Mouse (Mus musculus): Measurements from ENCODE around the gene Wdr66.

Gene Wdr66

GRCm38 (mm10) chr5:123272927-123273326 lies 21.0 kb downstream of the Wdr66 start:
- no peak for DNase-seq

- no peak for DNase-seq
Measured at GRCm38 (mm10) chr5:123276636-123277341, 24.9 kb downstream of the Wdr66 start.

GRCm38 (mm10) chr5:123277342-123277701 lies 25.4 kb downstream of the Wdr66 start:
- DNase-seq: no peak

DNA sequence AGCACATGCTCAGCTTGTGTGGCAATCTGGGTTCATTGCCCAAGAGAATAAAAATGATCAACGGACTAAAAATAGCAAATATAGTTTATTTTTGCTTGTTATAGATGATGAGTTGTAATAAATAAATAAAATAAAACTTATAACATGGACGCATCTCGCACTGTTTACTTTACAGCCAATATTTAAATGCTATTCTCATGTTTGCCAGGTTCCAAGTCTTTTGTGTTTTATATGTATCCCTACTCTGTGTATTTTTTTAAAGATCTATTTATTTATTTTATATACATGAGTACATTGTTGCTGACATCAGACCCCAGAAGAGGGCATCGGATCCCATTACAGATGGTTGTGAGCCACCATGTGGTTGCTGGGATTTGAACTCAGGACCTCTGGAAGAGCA lies 25.8 kb downstream of the Wdr66 start:
- no peak for DNase-seq

DNA sequence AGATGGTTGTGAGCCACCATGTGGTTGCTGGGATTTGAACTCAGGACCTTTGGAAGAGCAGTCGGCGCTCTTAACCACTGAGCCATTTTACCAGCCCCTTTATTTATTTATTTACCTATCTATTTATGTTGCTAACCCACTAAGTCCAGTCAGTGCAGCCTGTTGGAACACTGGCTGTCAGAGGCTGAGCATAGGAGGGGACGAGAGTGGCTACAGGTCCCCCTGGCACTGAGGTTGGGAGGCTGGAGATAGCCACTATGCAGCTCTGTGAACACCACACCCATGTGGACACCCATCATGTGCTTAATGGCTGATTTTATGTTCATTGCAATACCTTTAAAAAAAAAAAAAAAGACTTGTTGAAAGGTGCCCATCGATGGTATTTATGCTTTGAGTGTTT lies 27.3 kb downstream of the Wdr66 start:
- no peak for DNase-seq

- no peak for DNase-seq
Measured at GRCm38 (mm10) chr5:123281336-123282136, 29.6 kb downstream of the Wdr66 start.

DNA sequence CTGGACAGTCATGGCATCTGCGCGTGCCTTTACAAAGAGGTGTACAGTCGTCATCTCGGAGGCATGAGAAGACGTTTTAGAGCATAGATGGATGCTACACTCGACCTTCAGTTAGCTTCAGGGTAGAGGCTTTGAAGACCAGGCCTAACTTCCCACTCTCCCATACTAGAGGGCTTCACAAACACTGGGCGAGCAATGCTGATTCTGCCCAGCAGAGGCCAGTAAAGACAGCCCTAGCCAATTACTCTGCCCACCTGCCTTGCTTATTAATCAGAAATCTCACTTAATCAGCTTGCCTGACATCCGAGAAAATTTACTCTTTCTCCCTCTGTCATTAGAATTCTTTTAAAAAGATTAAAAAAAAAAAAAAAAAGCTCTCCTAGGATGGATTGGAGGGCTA lies 33.3 kb downstream of the Wdr66 start:
- peak; percentile 32 to 71 for DNase-seq

DNA sequence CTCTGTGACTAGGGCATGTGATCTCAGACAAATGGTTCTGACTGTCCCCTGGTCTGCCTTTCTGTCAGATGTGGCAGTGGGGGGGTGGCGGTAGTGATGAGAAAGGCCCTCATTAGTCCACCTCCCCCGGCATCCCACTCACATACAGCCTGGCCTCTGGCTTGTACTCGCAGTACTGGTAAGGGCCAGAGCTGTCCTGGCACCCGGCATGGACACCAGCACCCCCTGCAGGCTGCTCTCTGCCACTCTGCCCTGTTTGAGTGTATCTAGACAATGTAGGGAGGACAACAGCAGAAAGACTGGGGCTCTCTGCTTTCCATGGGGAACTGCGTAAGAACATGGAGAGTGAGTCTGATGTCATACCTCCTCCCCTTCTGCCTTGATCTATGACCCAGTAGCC lies 36.2 kb downstream of the Wdr66 start:
- DNase-seq: peak in 1 of 2 experiments; percentile 29

GRCm38 (mm10) chr5:123294653-123295052 lies 42.8 kb downstream of the Wdr66 start:
- no peak for DNase-seq

DNA sequence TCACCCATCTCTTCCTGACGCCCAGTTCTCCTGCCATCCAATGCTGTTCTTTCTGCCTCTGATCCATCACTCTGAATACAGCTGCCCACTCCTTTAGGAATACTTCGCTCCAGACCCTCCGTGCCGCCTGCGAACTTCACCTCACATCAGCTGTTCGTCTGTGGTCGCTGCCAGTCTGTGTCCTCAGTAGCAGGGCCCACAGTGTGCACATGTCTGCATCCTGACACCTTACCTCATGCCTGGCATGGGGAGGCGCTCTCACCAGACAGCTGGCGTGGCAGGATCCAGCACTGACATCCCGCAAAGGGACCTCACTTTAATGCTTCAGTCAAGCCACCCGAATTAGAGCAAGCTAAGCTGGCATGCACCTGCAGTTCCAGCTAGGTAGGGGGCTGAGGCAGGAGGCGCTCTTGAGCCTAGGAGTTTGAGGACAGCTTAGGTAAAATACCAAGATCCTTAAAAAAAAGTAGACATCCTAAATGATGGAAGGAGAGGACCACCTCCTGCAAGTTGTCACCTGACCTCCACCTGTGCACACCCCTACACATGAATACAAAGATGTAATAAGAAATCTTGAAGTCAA lies 44.4 kb downstream of the Wdr66 start:
- DNase-seq: peak in 1 of 2 experiments; percentile 26

DNA sequence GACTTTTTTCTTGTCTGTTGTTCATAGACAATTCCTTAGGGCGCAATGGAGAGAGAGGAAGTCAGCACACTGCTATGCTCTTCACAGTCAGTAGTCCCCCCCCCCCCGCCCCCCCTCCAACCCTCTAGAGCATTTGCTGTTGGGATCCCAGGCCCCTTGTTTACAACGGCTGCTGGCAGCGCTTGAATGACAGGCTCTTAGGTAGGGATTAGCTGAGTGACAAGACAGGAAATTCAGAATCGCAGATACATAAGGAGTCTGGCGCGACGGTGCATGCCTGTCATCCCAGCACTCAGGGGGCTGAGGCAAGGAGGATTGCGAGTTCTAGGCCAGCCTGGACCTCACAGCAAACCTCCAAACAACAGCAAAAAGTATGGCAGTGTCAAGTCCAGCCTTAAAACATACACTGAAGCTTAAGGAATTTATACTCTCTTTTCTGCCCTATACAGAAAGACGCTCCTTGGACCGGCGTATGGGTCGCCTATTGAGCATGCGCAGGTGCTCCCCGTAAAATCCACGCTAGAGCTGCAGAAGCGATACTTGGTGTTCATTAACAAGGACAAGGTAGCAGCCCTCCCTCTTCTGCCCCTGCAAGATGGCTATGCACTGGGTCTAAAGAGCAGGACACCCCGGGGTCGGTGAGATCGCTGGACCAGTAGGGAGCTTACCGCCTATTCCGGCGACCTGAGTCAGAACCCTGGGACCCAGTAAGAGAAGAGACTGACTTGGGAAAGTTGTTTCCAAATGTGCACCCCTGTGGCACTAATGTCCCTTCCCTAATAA lies 45.3 kb downstream of the Wdr66 start:
- peak; percentile 29 to 59 for DNase-seq

DNA sequence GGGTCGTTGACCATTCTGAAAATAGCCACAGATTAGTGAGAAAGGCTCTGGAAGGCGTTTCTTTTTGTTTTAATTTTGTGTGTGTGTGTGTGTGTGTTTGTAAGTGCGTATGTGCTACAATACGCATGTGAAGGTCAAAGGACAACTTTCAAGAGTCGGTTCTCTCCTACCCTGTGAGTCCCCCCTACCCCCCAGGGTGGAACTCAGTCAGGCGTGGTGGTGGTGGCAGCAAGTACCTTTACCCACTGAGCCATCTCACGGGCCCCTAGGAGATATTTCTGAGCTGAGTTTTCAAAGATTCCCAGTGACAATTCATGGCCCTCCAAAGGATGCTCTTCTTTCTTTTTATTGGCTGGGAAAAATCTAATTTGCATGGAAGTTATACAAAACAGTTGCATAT lies 45.9 kb downstream of the Wdr66 start:
- DNase-seq: peak in 1 of 2 experiments; percentile 17

DNA sequence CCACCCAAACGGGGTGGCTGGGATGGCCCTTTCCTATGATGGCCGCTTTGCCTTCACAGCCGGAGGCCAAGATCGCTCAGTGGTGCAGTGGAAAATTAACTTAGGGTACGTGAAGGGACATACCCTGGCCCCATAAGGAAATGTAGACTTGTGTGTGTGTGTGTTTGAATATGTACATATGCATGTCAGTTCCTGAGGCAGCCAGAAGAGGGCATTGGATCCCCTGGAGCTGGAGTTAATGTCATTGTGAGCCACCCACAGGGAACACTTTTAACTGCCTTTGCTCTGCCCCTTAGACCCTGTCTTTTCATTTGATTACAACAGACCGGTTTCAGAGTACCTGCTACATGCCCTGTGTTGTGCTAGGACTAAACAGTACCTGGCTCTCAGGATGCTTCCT lies 46.6 kb downstream of the Wdr66 start:
- DNase-seq: peak in 1 of 2 experiments; percentile 52

GRCm38 (mm10) chr5:123300496-123301034 lies 48.7 kb downstream of the Wdr66 start:
- no peak for DNase-seq

DNA sequence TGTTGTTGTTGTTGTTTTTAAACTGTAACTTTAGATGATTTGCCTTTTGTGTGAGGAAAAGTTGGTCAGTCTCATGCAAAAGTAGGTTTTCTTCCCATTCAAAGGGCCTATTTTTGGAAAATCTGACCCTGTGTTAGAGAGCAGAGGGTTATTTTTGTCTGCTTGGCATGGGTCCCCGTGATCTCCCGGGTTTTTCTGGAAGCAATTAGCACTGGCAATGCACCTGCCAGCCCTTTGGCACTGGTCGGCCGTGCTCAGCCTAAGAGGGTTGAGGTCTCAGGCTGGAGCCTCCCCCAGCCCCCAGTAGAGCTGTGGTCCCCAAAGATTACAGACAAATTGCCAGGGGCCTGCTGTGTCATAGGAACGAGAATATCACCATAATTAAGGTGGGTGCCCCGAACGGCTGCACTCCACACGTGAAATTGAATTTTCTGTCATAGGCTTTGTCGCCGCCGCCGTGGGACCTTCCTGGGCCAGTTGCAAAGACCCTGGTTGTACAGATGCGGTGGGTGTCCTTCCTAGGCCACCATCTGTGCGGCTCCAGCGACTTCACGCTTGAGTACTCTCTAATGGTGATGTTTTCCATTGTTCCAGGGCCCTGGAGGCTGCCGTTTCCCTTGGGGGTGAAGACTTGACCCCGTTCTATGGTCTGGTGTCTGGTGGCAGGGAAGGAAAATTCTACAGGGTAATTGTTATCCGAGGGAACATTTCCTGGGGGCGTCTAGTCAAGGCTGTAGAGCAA lies 50.0 kb downstream of the Wdr66 start:
- no peak for DNase-seq

- DNase-seq: no peak
Measured at GRCm38 (mm10) chr5:123307630-123308282, 55.9 kb downstream of the Wdr66 start.

DNA sequence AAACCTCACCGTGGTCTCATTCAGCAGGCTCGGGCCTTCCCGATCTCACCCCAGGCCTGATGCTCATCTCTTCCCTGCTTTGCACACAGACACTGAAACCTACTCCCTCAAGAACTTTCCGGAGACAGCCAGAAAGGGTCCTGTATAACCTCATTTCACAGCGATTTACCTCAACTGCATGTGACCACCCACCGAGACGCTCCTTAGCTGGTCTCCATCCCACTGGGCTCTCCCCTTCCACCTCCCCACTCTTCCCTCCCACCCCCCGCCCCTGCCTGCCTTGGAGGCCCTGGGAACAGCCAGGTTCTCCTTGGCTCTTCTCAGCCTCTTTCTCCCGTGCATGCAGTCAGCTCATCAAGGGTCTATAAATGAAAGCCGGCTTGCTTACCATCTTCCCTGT lies 57.9 kb downstream of the Wdr66 start:
- no peak for DNase-seq

- DNase-seq: no peak
Measured at GRCm38 (mm10) chr5:123310221-123310620, 58.3 kb downstream of the Wdr66 start.

DNA sequence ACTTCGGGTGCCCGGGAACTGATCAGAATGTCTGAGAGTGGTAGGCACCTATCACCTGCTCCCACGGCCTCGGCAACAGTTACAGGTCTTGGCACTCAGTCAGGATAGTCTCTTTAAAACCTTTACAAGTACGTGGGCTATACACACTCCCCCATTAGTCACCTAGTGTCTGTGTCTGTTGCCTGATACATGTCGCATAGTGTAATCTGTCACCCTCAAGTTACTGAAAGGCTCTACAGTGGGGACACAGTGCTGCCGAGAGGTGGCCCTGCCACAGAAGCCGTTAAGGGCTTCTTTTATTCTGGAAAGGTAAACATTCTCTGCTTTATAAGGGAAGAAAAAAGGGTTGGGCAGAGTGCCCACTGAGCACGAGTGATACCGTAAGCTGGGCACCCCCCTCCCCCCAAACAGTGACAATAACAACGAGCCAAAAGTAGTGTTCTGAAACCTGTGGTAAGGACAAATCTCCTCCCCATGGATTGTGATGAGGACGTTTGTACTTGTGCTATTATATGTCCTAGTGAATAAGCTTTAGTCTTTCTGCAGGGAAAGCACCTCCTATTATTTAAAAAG lies 61.2 kb downstream of the Wdr66 start:
- no peak for DNase-seq

- no peak for DNase-seq
Measured at GRCm38 (mm10) chr5:123313851-123314380, 62.0 kb downstream of the Wdr66 start.
